Comparison of ENCODE assay signal across 24 mouse cellular contexts in the genomic region with DNA sequence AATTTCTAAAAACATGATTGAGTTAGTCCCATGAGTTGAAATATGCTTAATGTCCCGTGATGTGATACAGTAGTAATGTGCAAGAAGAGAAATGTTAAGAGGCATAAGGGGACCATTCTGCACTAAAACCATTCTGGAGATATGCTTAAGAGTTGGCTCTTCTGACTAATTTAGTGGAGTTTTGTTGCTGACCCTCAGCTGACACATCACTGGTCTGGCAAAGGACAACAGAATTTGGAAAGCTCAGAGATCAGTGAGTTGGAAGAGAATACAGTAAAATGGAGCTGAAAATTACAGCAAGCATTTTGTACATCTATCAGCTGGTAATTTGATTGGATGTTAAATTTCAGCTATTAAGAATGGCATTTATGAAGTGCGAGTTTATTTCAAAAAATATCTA.
DNase-seq lines count a peak whose midpoint lies in the region; ATAC-seq lines count a peak whose summit lies in the region.
"Had no signal": no experiment of that assay in that cellular context is flagged by ENCODE, and none has a peak within 500 bp of the region (broad histone marks: within the 10 kb centered on the region; RNA-seq: fewer than 3 reads in every experiment).

No protein-coding gene starts in this region.

- DNase-seq in adrenal gland, adult 2 months = peak; percentile 7
- DNase-seq in adrenal gland, adult (ENCODE audit: inconsistent age in 2 of 2, low spot score in 1 of 2) = no peak
- no peak for DNase-seq in lung, adult 18-20 months
- DNase-seq in Muller cell, postnatal 12 days (ENCODE audit: inconsistent ontology term) = peak; percentile 34
- DNase-seq: adrenal gland, postnatal 10 days; adrenal gland, postnatal 25 days; B cell, adult 2 months; cerebellum, adult 11 months; cerebellum, adult 18-20 months; cerebellum, adult 8-10 months; cerebellum, adult 9-11 months; cerebellum, postnatal 14 days; cerebellum, postnatal 36 days; embryo, embryonic 11 days; forebrain, postnatal 0 days had no signal

- no peak overlapping the region for H3K4me3 ChIP-seq in lung, embryonic 15.5 days
- H3K4me3 ChIP-seq: embryonic facial prominence, embryonic 13.5 days; embryonic facial prominence, embryonic 15.5 days; erythroblast, embryonic 14.5 days; forebrain, embryonic 13.5 days; forebrain, embryonic 15.5 days had no signal

- no peaks in the 10 kb centered on the region for H3K27me3 ChIP-seq in lung, embryonic 15.5 days
- H3K27me3 ChIP-seq: CH12.LX; embryonic facial prominence, embryonic 13.5 days; embryonic facial prominence, embryonic 15.5 days; forebrain, embryonic 13.5 days; forebrain, embryonic 15.5 days had no signal

- no peak overlapping the region for H3K4me2 ChIP-seq in lung, embryonic 15.5 days
- H3K4me2 ChIP-seq: embryonic facial prominence, embryonic 13.5 days; embryonic facial prominence, embryonic 15.5 days; forebrain, embryonic 13.5 days; forebrain, embryonic 15.5 days had no signal

- no peaks in the 10 kb centered on the region for H3K9me3 ChIP-seq in lung, embryonic 15.5 days
- H3K9me3 ChIP-seq: embryonic facial prominence, embryonic 13.5 days; embryonic facial prominence, embryonic 15.5 days; forebrain, embryonic 13.5 days; forebrain, embryonic 15.5 days; G1E had no signal

- WGBS in lung, embryonic 15.5 days = 55% methylated on average over 2 of the region's 2 CpGs

- no peak overlapping the region for H3K9ac ChIP-seq in lung, embryonic 15.5 days
- H3K9ac ChIP-seq: embryonic facial prominence, embryonic 13.5 days; embryonic facial prominence, embryonic 15.5 days; forebrain, embryonic 13.5 days; forebrain, embryonic 15.5 days; forebrain, postnatal 0 days had no signal

- 0 out of 2 replicates have a peak, but pooled peaks cover 11% of the 10 kb centered on the region for H3K4me1 ChIP-seq in lung, embryonic 15.5 days
- H3K4me1 ChIP-seq: embryonic facial prominence, embryonic 13.5 days; embryonic facial prominence, embryonic 15.5 days; forebrain, embryonic 13.5 days had no signal

- peak; percentile 34; the same call in 1 of the 2 replicates for ATAC-seq in lung, embryonic 15.5 days (ENCODE audit: borderline replicate concordance, extremely low read depth, low FRiP score, low TSS enrichment)
- ATAC-seq: CD4-positive, CD25-positive, alpha-beta regulatory T cell, adult 4 months; forebrain, embryonic 13.5 days; forebrain, embryonic 15.5 days; forebrain, postnatal 0 days had no signal

- H3K27ac ChIP-seq in lung, embryonic 15.5 days = peak overlapping the region; percentile 48
- H3K27ac ChIP-seq: embryonic facial prominence, embryonic 13.5 days; embryonic facial prominence, embryonic 15.5 days; forebrain, embryonic 13.5 days; forebrain, embryonic 15.5 days had no signal

- no peaks in the 10 kb centered on the region for H3K36me3 ChIP-seq in lung, embryonic 15.5 days
- H3K36me3 ChIP-seq: embryonic facial prominence, embryonic 13.5 days; embryonic facial prominence, embryonic 15.5 days; forebrain, embryonic 15.5 days; G1E had no signal

Comparison
In these comparisons a context has a peak if more than half of its experiments do, and no peak if none do; other contexts are left out.
1. DNase-seq: peak in adrenal gland, adult 2 months (single experiment) and Muller cell, postnatal 12 days (single experiment); none in adrenal gland, adult (0 of 2) and lung, adult 18-20 months (0 of 2).